Mouse (Mus musculus): ENCODE data around the gene Fam155a. TPM values are rescaled to one million over a fixed set of nuclear protein-coding genes. Genes with fewer than 3 reads are reported as not detected.

Fam155a gene
- polyA plus RNA-seq, 1 experiment from 2014 or later: 8.3 TPM

DNA sequence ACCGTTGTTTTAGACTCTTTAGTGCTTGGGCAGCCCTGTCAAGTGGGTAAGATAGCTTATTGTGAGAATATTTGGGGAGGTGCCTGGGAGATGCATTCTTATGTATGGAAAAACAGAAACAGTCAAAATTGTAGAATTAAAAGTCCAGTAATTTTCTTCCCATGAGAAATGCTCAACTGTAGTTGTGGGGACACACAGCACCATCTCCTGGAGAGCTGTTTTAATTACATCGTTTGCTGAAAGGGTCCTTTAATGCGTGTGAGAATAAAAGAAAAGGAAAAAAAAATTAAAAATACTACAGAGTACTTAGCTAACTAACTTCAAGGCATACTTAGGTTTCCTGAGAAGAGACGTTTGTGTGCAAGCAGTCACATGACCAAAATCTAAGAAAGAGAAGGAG lies 582.3 kb downstream of the Fam155a start:
- Histone ChIP-seq H3K36me3 (no peaks in the 10 kb centered on the region), H3K4me1 (no peaks in the 10 kb centered on the region), H3K4me3 (no peak overlapping the region), H3K4me2 (replicated peaks) (no peak overlapping the region), H3K9me3 (no peaks in the 10 kb centered on the region), H3K27ac (replicated peaks) (no peak overlapping the region), H3K27me3 (no peaks in the 10 kb centered on the region), H3K9ac (replicated peaks) (no peak overlapping the region)
- 38% methylated on average over 4 of the region's 4 CpGs for WGBS
- no peak for ATAC-seq (ENCODE audit: low FRiP score, low read depth)

DNA sequence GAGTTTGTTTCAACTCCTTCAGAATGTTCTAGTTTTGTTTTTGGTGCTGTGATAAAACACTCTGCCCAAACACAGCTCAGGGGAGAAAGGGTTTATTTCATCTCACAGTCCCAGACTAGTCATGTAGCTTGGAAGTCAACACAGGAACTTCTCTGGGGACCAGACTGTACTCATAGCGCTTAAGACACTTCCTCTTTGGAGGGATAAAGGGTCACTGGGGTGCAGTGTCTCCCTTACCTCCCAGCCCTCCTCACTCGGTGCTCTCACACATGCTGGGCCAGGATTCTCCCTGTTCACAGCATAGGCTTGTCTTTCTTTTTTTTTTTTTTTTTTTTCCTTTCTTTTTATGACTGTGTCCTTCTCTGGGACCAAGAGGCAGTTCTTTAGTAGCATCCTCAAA lies 585.8 kb downstream of the Fam155a start:
- Histone ChIP-seq H3K4me2 (replicated peaks) (no peak overlapping the region), H3K4me1 (no peaks in the 10 kb centered on the region), H3K4me3 (no peak overlapping the region), H3K27me3 (no peaks in the 10 kb centered on the region), H3K9ac (replicated peaks) (no peak overlapping the region), H3K27ac (replicated peaks) (no peak overlapping the region), H3K36me3 (no peaks in the 10 kb centered on the region), H3K9me3 (no peaks in the 10 kb centered on the region)
- ATAC-seq (ENCODE audit: low FRiP score, low read depth): no peak
- WGBS: 55% methylated on average over 2 of the region's 2 CpGs

DNA sequence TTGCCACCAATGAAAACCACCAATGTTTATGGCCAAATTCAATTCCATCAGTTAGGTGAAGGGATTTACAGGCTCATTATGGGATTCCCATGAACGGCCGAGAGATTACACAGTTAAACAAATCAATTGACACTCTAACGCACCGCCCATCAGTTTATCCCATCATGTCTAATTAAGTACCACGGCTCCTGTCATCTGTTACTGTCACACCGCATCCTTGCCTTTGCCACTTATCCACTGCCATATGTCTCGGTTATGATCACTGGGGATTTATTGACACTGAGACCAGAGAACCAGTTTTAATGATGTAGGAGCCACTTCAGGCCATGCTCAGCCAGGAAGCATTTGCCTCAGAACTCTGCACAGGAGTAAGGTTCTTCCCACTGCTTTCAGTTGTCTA lies 588.5 kb downstream of the Fam155a start:
- peaks cover 3% of the 10 kb centered on the region; the same call in 1 of the 2 replicates for H3K27me3 ChIP-seq
- no peak overlapping the region for H3K9ac ChIP-seq (replicated peaks)
- H3K4me2 ChIP-seq (replicated peaks): no peak overlapping the region
- WGBS: 78% methylated on average over 7 of the region's 7 CpGs
- no peak overlapping the region for H3K4me3 ChIP-seq
- no peak for ATAC-seq (ENCODE audit: low FRiP score, low read depth)
- no peaks in the 10 kb centered on the region; the same call in 1 of the 2 replicates for H3K4me1 ChIP-seq
- H3K27ac ChIP-seq (replicated peaks): no peak overlapping the region
- no peaks in the 10 kb centered on the region for H3K36me3 ChIP-seq
- no peaks in the 10 kb centered on the region for H3K9me3 ChIP-seq

DNA sequence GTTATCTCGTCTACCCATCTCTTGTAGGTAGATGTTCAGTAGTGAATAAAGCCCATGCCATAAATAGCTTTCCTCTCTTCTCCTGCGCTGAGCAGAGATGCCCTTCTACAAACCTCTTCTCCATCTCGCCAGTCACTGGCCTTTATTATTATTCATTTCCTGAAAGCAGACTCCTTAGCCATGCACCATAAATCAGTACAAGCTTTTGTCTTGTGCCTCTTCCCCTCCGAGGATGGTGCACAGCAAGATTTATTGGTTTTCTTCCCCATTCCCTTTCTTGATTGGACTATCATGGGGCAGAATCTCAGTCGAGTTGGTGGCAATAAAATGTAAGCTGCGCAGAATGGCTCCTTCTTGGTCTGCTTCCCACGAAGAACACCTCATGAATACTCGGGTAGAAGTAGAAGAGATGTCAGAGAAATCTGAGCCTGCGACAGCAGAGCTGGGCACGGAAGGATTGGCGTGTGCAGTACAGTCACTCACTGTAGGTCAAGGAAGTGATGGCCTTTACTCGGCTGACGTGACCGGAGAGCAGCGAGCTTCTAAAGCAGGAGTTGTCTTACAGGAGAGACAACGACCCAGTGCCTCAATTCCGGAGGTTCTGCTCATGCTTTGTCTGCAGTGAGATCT lies 590.2 kb downstream of the Fam155a start:
- ATAC-seq (ENCODE audit: low FRiP score, low read depth): no peak
- Histone ChIP-seq H3K27me3 (peaks cover 14% of the 10 kb centered on the region), H3K27ac (replicated peaks) (no peak overlapping the region), H3K4me2 (replicated peaks) (no peak overlapping the region), H3K9me3 (no peaks in the 10 kb centered on the region), H3K4me3 (no peak overlapping the region), H3K4me1 (no peaks in the 10 kb centered on the region; the same call in 1 of the 2 replicates), H3K9ac (replicated peaks) (no peak overlapping the region), H3K36me3 (no peaks in the 10 kb centered on the region)
- WGBS: 88% methylated on average over 17 of the region's 17 CpGs

DNA sequence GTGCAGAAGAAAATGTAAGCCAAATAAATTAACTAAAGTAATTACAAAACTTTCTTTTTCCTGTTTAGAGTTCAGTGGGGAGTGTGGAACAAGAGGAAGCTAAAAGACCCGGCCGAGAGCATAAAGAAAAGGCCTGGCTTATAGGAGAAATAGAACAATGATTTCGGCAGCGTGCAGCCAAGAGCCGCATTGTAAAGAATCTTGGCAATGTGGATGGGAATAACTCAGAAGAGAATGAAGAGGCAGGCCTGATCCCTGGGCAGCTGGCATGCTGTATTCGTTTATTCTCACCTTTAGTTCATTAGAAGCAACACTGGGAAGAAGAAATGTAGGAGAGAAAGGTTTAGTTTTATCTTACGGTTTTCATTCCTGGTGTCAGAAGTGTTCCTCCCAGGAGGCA lies 594.0 kb downstream of the Fam155a start:
- H3K36me3 ChIP-seq: no peaks in the 10 kb centered on the region
- H3K4me3 ChIP-seq: no peak overlapping the region
- no peaks in the 10 kb centered on the region; the same call in 1 of the 2 replicates for H3K4me1 ChIP-seq
- H3K27ac ChIP-seq (replicated peaks): no peak overlapping the region
- 50% methylated on average over 7 of the region's 7 CpGs for WGBS
- no peaks in the 10 kb centered on the region for H3K9me3 ChIP-seq
- H3K27me3 ChIP-seq: peaks cover 29% of the 10 kb centered on the region
- H3K9ac ChIP-seq (replicated peaks): no peak overlapping the region
- ATAC-seq (ENCODE audit: low FRiP score, low read depth): no peak
- no peak overlapping the region for H3K4me2 ChIP-seq (replicated peaks)

DNA sequence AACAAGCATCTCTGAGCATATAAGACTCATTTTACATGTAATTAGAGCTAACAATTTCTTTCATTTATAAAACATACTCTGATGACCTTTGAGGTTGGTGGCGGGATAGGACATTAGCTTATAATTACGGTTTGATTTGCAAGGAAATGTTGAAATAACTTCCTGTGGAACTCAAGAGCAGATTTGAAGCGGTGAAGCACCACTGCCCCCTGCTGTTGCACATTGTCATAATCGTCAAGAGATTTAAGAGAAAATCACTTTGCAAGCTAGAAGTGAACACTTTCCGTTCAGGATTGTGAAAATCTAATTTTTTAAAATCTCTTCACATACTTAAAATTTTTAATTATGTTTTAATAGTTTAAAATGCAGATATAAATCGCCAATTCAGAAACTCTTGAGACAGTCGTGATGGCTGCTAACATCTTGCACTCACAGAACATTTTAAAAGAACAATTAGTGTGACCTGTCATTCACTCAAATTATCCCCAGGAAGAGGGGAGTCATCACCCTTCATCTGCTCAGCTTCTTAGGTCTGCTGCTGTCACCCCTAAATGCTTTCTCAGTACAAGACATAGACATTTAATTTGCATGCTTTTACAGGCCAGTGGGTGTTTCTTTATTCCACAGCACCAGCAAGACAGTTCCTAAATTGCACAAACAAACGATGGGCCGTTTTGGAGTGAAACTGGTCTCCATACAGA lies 595.9 kb downstream of the Fam155a start:
- H3K4me3 ChIP-seq: no peak overlapping the region
- no peak for ATAC-seq (ENCODE audit: low FRiP score, low read depth)
- H3K9ac ChIP-seq (replicated peaks): no peak overlapping the region
- 41% methylated on average over 9 of the region's 9 CpGs for WGBS
- no peak overlapping the region for H3K4me2 ChIP-seq (replicated peaks)
- no peak overlapping the region for H3K27ac ChIP-seq (replicated peaks)
- peaks cover 29% of the 10 kb centered on the region for H3K27me3 ChIP-seq
- H3K9me3 ChIP-seq: no peaks in the 10 kb centered on the region
- no peaks in the 10 kb centered on the region; the same call in 1 of the 2 replicates for H3K4me1 ChIP-seq
- H3K36me3 ChIP-seq: no peaks in the 10 kb centered on the region

DNA sequence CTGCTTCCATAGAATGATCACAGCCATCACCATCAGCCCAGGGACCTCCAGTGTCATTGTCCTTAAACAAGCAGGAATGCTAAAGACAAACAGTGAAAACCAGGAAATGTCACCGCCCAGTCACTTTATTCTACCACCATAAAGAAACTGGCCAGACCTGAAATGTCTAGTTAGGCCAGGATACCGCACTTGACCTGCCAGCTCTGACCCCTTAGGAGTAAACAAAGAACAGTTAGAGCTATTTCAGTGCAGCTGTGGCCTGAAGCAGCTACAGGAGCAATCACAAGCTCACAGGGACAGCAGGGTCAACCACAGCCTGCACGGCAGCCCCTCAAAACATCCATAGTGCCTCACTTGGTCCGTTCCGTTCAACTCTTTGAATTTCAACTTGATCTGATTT lies 599.1 kb downstream of the Fam155a start:
- WGBS: 87% methylated on average over 5 of the region's 5 CpGs
- H3K4me2 ChIP-seq (replicated peaks): no peak overlapping the region
- no peaks in the 10 kb centered on the region for H3K36me3 ChIP-seq
- no peak overlapping the region for H3K27ac ChIP-seq (replicated peaks)
- no peak for ATAC-seq (ENCODE audit: low FRiP score, low read depth)
- no peaks in the 10 kb centered on the region for H3K9me3 ChIP-seq
- peaks cover 21% of the 10 kb centered on the region for H3K27me3 ChIP-seq
- no peak overlapping the region for H3K9ac ChIP-seq (replicated peaks)
- no peaks in the 10 kb centered on the region; the same call in 1 of the 2 replicates for H3K4me1 ChIP-seq
- H3K4me3 ChIP-seq: no peak overlapping the region

DNA sequence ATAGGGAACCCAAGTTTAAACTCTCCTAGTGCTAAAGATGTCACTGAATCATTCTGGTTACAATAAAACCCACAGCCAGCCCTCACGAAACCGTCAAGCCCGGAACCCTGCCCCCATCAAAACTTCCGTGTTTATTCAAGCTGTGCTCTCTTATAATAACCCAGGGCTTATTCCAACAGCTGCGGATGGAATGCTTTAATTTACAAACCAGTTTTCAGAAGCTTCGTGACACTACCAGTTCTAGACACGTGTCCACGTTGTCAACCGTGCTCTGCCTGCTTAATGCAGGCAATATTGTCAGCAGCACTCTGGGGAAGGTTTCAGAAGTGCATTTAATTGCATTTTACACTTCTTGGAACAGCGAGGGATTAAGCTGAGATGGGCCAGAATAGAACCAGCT lies 603.0 kb downstream of the Fam155a start:
- H3K4me3 ChIP-seq: no peak overlapping the region
- 62% methylated on average over 10 of the region's 10 CpGs for WGBS
- H3K9ac ChIP-seq (replicated peaks): no peak overlapping the region
- H3K27me3 ChIP-seq: no peaks in the 10 kb centered on the region
- H3K4me1 ChIP-seq: no peaks in the 10 kb centered on the region
- H3K27ac ChIP-seq (replicated peaks): no peak overlapping the region
- ATAC-seq (ENCODE audit: low FRiP score, low read depth): peak; percentile 44; the same call in 1 of the 2 replicates
- no peaks in the 10 kb centered on the region for H3K9me3 ChIP-seq
- no peak overlapping the region for H3K4me2 ChIP-seq (replicated peaks)
- H3K36me3 ChIP-seq: no peaks in the 10 kb centered on the region

DNA sequence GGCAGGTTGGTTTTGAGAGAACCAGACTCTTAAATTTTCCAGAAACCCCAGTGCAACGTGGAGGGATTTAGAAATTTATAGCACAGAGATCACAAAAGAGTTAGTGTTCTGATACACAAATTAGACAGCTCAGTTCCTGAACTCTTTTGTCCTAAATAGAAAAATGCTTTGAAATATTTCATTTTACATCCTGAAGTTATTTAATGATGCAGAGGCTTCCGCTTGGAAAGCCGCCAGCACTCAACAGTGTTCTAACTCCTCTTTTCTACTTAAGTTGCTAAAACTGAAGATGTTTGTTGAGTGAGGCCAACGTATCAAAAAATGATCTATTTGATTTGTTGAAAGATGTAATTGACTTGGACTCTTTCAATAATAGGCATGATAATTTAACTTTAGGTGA lies 609.4 kb downstream of the Fam155a start:
- no peak for ATAC-seq (ENCODE audit: low FRiP score, low read depth)
- 92% methylated on average over 4 of the region's 4 CpGs for WGBS
- H3K4me1 ChIP-seq: peaks cover 27% of the 10 kb centered on the region

DNA sequence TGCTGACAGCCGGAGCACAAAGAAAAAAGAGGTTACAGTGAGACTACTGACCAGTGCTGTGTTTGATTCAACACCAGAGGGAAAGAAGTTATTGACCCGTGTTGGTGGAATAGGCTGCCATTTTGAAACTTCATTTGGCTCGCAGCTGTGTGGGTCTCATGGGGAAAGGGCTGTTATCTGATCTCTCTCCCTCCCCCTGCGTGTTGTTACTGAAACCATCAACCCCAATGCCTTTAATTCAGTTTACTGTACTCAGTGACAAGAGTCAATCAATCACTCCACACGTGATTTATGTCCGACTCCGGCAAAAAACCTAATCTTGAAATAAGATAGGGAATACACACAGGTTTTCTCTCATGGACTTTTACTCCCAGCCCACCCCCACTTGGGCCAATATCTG lies 611.6 kb downstream of the Fam155a start:
- Histone ChIP-seq H3K9me3 (no peaks in the 10 kb centered on the region), H3K4me2 (replicated peaks) (no peak overlapping the region), H3K36me3 (no peaks in the 10 kb centered on the region), H3K27ac (replicated peaks) (peak overlapping the region; percentile 69), H3K4me3 (no peak overlapping the region), H3K27me3 (peaks cover 3% of the 10 kb centered on the region; the same call in 1 of the 2 replicates), H3K4me1 (peaks cover 27% of the 10 kb centered on the region), H3K9ac (replicated peaks) (no peak overlapping the region)
- 74% methylated on average over 7 of the region's 7 CpGs for WGBS
- ATAC-seq (ENCODE audit: low FRiP score, low read depth): no peak

More for the DNA sequence above, 609.4 kb downstream of the Fam155a start:
- Histone ChIP-seq H3K4me2 (replicated peaks) (no peak overlapping the region), H3K9ac (replicated peaks) (no peak overlapping the region), H3K4me3 (no peak overlapping the region), H3K36me3 (no peaks in the 10 kb centered on the region), H3K27ac (replicated peaks) (no peak overlapping the region), H3K9me3 (no peaks in the 10 kb centered on the region), H3K27me3 (peaks cover 3% of the 10 kb centered on the region; the same call in 1 of the 2 replicates)

DNA sequence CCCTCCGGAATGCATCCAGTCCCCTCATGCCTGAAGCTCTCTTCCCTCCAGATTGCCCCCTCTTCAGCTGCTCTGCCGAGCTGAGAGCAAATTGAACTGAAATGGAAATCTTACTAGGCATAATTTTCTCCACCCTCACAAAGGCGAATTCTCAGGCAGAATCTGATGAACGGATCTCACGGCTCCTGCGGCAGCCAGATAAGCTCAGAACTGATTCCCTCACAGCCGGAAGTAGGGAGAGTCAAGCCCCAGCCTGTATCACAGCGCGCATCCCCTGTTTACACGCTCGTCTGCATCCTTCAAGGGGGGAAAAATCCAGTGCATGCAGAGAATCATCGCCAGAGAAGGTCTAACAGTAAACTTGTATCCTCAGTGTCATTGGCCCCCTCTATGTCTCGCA lies 612.3 kb downstream of the Fam155a start:
- Histone ChIP-seq H3K4me3 (no peak overlapping the region), H3K27ac (replicated peaks) (peak overlapping the region; percentile 69), H3K27me3 (peaks cover 3% of the 10 kb centered on the region; the same call in 1 of the 2 replicates), H3K36me3 (no peaks in the 10 kb centered on the region), H3K9me3 (no peaks in the 10 kb centered on the region), H3K9ac (replicated peaks) (no peak overlapping the region), H3K4me1 (peaks cover 27% of the 10 kb centered on the region), H3K4me2 (replicated peaks) (no peak overlapping the region)
- WGBS: 47% methylated on average over 13 of the region's 13 CpGs
- ATAC-seq (ENCODE audit: low FRiP score, low read depth): 0 out of 2 replicates have a peak, but pooled peaks have one; percentile 50

DNA sequence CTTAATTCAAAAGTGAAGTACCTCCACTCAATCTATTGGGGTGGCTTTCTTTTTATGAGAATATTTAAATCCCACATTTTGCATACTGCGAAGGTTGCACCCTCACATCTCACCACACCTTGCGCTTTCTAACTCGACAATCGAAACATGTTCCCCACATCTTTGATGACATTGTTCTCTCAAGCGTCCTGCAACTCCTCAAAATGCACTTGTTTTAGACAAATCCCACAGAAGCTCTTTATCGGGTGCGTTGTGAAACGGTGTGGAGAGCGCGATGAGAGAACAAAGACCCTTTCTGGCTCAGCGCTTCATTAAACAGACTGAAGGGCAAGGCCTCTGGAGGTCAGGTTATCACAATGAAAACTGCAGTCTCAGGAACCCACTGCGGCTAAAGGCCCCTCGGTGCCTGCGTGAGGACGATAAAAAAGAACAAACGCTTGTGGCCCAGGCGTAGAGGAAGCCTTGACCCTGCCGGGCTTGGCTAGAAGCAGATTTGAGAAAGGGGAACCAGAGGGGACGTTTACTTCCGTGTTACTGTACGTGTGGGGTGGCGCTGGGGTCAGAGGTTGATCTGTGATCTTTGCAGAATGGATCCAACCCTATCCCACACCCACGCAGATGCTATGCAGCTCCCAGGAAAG lies 613.7 kb downstream of the Fam155a start:
- Histone ChIP-seq H3K36me3 (no peaks in the 10 kb centered on the region), H3K27ac (replicated peaks) (peak overlapping the region; percentile 80), H3K27me3 (peaks cover 3% of the 10 kb centered on the region; the same call in 1 of the 2 replicates), H3K9me3 (no peaks in the 10 kb centered on the region), H3K4me2 (replicated peaks) (peak overlapping the region; percentile 34), H3K4me3 (no peak overlapping the region), H3K4me1 (peaks cover 30% of the 10 kb centered on the region), H3K9ac (replicated peaks) (0 out of 2 replicates have a peak overlapping the region, but pooled peaks have one; percentile 15)
- peak; percentile 52 for ATAC-seq (ENCODE audit: low FRiP score, low read depth)
- 6% methylated on average over 23 of the region's 23 CpGs for WGBS
